Mouse (Mus musculus): ENCODE data around the gene Trub2.
A peak's percentile ranks its signal among the peaks of the same experiment; 100 is the strongest.

Gene Trub2

GRCm38 (mm10) chr2:29718581-29718980 is 69.7 kb downstream of the Trub2 start:
- DNase-seq, result no peak

GRCm38 (mm10) chr2:29716691-29717090 is 71.6 kb downstream of the Trub2 start:
- no peak for DNase-seq

- no peak for DNase-seq
These were observed 72.2 kb downstream of the Trub2 start for GRCm38 (mm10) chr2:29716143-29716542.

GRCm38 (mm10) chr2:29714127-29714526 is 74.2 kb downstream of the Trub2 start:
- DNase-seq, result peak; percentile 38

DNA sequence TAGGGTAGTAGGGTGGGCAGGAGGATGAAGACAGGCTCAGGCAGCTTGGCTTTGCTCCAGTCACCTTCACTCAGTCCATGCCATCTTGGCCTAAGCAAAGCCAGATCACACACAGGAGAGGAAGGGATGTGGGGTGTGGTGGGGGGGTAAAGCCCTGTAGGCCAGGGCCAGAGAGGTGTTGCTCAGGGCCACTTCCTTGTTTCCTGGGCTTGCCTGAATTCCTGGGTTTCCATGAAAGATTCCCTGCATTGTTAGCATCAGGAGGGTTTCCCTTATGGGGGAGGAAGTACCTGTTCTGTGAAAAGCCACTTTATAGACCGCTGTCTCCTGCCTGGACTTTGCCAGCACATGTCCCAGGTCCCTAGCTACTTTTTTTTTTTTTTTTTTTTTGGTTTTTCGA is 74.8 kb downstream of the Trub2 start:
- DNase-seq, result no peak

GRCm38 (mm10) chr2:29711877-29712276 is 76.4 kb downstream of the Trub2 start:
- no peak for DNase-seq

Measured in right cerebral cortex, postnatal 25 days (tissue).